Mouse (Mus musculus) C2C12 (cell line): ENCODE results near the gene Wdr59.

Experiments used
- CEBPB ChIP-seq: IDR thresholded peaks from one replicate; pipeline ENCODE4 v1.6.1; 2011; ENCODE audit warnings: low read depth, mild to moderate bottlenecking, control low read depth, moderate library complexity
- CTCF ChIP-seq: IDR thresholded peaks from one replicate; pipeline ENCODE4 v1.5.1; 2011; ENCODE audit not compliant: control insufficient read depth, insufficient read depth, insufficient read length
- FOSL1 ChIP-seq: IDR thresholded peaks from one replicate; pipeline ENCODE4 v1.8.0; 2011; ENCODE audit warnings: mild to moderate bottlenecking, low read length; ENCODE audit not compliant: poor library complexity, insufficient read depth, severe bottlenecking
- MAX ChIP-seq: IDR thresholded peaks from one replicate; pipeline ENCODE4 v1.6.1; 2011; ENCODE audit warnings: mild to moderate bottlenecking, control low read depth
- MYOG ChIP-seq: IDR thresholded peaks from one replicate; pipeline ENCODE4 v1.6.1; 2011; ENCODE audit not compliant: control insufficient read depth, insufficient read length; ENCODE audit errors: extremely low read depth
- USF1 ChIP-seq: IDR thresholded peaks from one replicate; pipeline ENCODE4 v1.6.1; 2011; ENCODE audit warnings: low read depth, mild to moderate bottlenecking, control low read depth, moderate library complexity

- TF ChIP-seq CTCF (no peak), FOSL1 (no peak), MYOG (no peak), USF1 (no peak), MAX (no peak), CEBPB (no peak)
Observed at GRCm38 (mm10) chr8:111567571-111567970, 45.7 kb upstream of the Wdr59 start.
